Mouse (Mus musculus) neural tube, embryonic 12.5 days (tissue): ENCODE measurements around the gene 1700016C15Rik. TPM values are rescaled to one million over a fixed set of nuclear protein-coding genes. Genes with fewer than 3 reads are reported as not detected.

Source experiments
- ATAC-seq: fragments of 200-750 bp; cut with Nextera tagmentation; 2 replicates; pipeline ENCODE4 v1.8.0; 2017; ENCODE audit warnings: low read depth, mild to moderate bottlenecking, moderate TSS enrichment, moderate library complexity; ENCODE audit not compliant: low FRiP score
- H3K27ac ChIP-seq: fragments of 300-500 bp; sonication (generic); 2 replicates; pipeline ENCODE4 v1.5.1; 2016
- H3K27me3 ChIP-seq: fragments of 300-500 bp; sonication (generic); replicated peaks from 2 replicates; pipeline ENCODE4 v1.6.1; 2016; ENCODE audit warnings: mild to moderate bottlenecking
- H3K36me3 ChIP-seq: fragments of 300-500 bp; sonication (generic); 2 replicates; pipeline ENCODE4 v1.6.1; 2016; ENCODE audit warnings: mild to moderate bottlenecking
- H3K4me1 ChIP-seq: fragments of 300-500 bp; sonication (generic); 2 replicates; pipeline ENCODE4 v1.6.1; 2016
- H3K4me2 ChIP-seq: fragments of 300-500 bp; sonication (generic); replicated peaks from 2 replicates; pipeline ENCODE4 v1.6.1; 2016; ENCODE audit warnings: mild to moderate bottlenecking
- H3K4me3 ChIP-seq: fragments of 300-500 bp; sonication (generic); 2 replicates; pipeline ENCODE4 v1.5.1; 2016
- H3K9ac ChIP-seq: fragments of 300-500 bp; sonication (generic); 2 replicates; pipeline ENCODE4 v1.6.1; 2016; ENCODE audit warnings: mild to moderate bottlenecking
- H3K9me3 ChIP-seq: fragments of 300-500 bp; sonication (generic); 2 replicates; pipeline ENCODE4 v1.6.1; 2016; ENCODE audit warnings: mild to moderate bottlenecking
- WGBS: fragments of 180-500 bp; shearing (Covaris S2); methylation state at CpG from one replicate; pipeline ENCODE4 v1.1.7; 2016; 5-methylcytosine and 5-hydroxymethylcytosine counted together
- polyA plus RNA-seq: library from polyadenylated mRNA; unstranded; fragments of >200 nt; fragmentation: Nextera tagmentation; extraction: Ambion mirVana; gene quantifications from 2 replicates; pipeline ENCODE4 v1.2.1, GENCODE M21; 2016

Gene 1700016C15Rik
- 0.27 TPM in 1 of 2 replicates, not detected in the other for polyA plus RNA-seq

GRCm38 (mm10) chr1:177729043-177730024 is at the start of gene 1700016C15Rik:
TSS of gene 1700016C15Rik (plus strand) at chr1:177729814.
- WGBS: 85% methylated on average over 11 of the region's 11 CpGs
- no peak within 1 kb of the TSS for H3K27ac ChIP-seq
- no peak within 1 kb of the TSS for H3K9ac ChIP-seq
- no peak within 1 kb of the TSS for H3K4me2 ChIP-seq
- peaks cover 5% of the 10 kb centered on the region for H3K9me3 ChIP-seq
- no peak for ATAC-seq
- no peaks in the 10 kb centered on the region for H3K4me1 ChIP-seq
- no peak within 1 kb of the TSS for H3K4me3 ChIP-seq
- H3K36me3 ChIP-seq: no peaks in the 10 kb centered on the region
- no peaks in the 10 kb centered on the region for H3K27me3 ChIP-seq

DNA sequence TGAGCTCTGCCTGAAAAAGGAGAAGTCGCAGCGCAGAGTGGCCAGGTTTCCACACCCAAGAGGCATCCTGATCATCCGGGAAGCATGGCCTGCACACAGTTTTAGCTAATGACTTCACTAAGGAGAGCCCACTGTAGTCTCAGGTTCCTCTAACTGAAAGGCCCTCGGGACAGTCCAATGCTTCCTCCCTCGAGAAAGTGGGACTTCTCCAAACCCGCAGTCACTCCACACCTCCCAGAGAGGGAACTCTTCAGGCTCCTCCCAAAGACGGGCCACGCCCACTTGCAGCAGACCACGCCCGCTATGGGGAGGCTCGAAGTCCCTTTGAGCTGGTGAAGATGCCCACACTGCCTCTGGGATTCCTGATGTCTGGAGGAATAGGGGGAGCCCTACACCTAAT is 48.4 kb upstream of the 1700016C15Rik start:
- H3K27ac ChIP-seq: no peak overlapping the region
- no peak overlapping the region for H3K9ac ChIP-seq
- no peaks in the 10 kb centered on the region for H3K36me3 ChIP-seq
- H3K4me1 ChIP-seq: peaks cover 9% of the 10 kb centered on the region
- H3K4me3 ChIP-seq: no peak overlapping the region
- ATAC-seq: no peak
- H3K27me3 ChIP-seq: no peaks in the 10 kb centered on the region
- WGBS: 85% methylated on average over 11 of the region's 11 CpGs
- H3K9me3 ChIP-seq: no peaks in the 10 kb centered on the region
- H3K4me2 ChIP-seq: no peak overlapping the region

GRCm38 (mm10) chr1:177683931-177684836 is 45.4 kb upstream of the 1700016C15Rik start:
- WGBS: 27% methylated on average over 18 of the region's 18 CpGs
- 0 out of 2 replicates have a peak overlapping the region, but pooled peaks have one; percentile 5 for H3K9ac ChIP-seq
- H3K4me1 ChIP-seq: peaks cover 9% of the 10 kb centered on the region
- no peak overlapping the region for H3K27ac ChIP-seq
- no peak overlapping the region for H3K4me3 ChIP-seq
- no peaks in the 10 kb centered on the region for H3K36me3 ChIP-seq
- ATAC-seq: peak; percentile 85
- H3K27me3 ChIP-seq: no peaks in the 10 kb centered on the region
- H3K4me2 ChIP-seq: peak overlapping the region; percentile 49
- H3K9me3 ChIP-seq: no peaks in the 10 kb centered on the region

DNA sequence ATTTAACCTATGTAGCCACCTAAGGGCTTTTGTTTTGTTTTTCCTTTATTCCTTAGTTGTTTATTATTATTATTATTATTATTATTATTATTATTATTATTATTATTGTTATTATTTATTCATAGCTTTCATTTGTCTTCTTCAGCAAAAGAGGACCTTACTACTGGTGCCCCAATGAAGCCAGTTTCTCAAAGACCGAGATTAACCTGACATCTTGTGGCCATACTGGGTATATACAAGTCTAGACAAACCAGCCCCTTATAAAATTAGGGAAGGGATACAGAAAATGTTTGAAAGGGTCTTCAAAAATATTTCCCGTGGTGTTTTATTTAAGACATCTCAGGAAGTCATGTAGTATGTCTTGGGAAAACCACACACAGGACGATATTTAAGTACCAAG is 44.7 kb upstream of the 1700016C15Rik start:
- peak; percentile 76 for ATAC-seq
- H3K27ac ChIP-seq: no peak overlapping the region
- no peaks in the 10 kb centered on the region for H3K36me3 ChIP-seq
- H3K4me3 ChIP-seq: no peak overlapping the region
- H3K4me1 ChIP-seq: peaks cover 9% of the 10 kb centered on the region
- 12% methylated on average over 3 of the region's 3 CpGs for WGBS
- no peak overlapping the region for H3K9ac ChIP-seq
- H3K4me2 ChIP-seq: no peak overlapping the region
- no peaks in the 10 kb centered on the region for H3K9me3 ChIP-seq
- no peaks in the 10 kb centered on the region for H3K27me3 ChIP-seq

DNA sequence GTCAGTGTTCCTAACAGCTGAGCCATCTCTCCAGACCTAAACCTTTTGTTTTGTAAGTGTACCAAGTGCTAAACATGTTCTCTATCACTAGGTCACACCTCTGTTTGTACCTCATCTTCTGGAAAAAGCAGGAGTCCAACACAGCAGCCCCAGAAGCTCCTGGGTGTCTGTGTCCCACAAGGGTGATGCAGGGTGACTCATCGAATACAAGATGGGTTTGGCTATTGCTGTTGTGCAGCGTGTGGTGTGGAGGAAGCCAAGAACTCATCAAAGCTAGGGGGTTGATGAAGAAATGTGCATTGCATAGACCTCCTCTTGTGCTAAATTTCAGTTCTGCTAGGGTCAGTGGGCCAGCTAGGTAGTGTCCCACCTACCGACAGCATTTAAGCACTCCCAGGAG is 43.5 kb upstream of the 1700016C15Rik start:
- Histone ChIP-seq H3K4me1 (peaks cover 9% of the 10 kb centered on the region), H3K9ac (no peak overlapping the region), H3K4me3 (no peak overlapping the region), H3K36me3 (no peaks in the 10 kb centered on the region), H3K27me3 (no peaks in the 10 kb centered on the region), H3K27ac (no peak overlapping the region), H3K4me2 (no peak overlapping the region), H3K9me3 (no peaks in the 10 kb centered on the region)
- no peak for ATAC-seq
- 80% methylated on average over 3 of the region's 3 CpGs for WGBS

DNA sequence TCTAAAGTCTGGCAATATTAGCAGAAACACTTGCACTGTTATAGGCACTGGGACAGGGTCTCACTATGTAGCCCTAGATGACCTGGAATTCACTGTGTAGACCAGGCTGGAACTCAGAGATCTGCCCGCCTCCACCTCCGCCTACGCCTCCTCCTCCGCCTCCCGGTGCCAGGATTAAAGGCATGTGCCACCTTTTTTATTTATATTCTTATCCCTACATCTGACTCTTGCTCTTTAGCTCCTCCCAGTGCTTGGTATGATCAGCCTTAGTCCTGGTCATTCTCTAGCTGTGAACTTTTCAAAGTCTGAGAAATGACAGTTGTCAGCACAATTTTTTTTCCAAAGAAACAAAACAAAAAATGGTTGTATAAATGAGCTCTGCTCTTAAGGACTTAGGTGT is 42.6 kb upstream of the 1700016C15Rik start:
- WGBS: 82% methylated on average over 5 of the region's 5 CpGs
- ATAC-seq: no peak

DNA sequence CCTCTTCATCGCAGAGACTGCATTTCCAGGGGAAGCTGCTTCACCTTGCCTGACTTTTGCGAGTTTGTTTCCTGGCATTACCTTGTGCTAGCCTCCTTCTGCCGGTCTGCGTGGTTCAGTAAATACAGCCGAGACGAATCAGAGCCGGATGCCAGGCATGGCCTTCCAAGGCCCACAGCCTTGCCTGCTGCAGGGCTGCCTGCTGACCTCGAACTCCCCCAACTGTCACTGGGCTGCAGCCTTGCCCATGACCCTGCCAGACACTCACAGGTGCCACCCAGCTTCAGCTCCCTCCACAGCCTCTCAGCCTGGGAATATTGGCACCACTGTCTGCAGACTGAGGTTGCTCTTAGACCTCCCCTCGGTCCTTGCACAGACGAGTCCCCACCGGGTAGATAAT is 37.1 kb upstream of the 1700016C15Rik start:
- H3K4me1 ChIP-seq: no peaks in the 10 kb centered on the region
- H3K4me2 ChIP-seq: no peak overlapping the region
- H3K9me3 ChIP-seq: no peaks in the 10 kb centered on the region
- ATAC-seq: no peak
- no peaks in the 10 kb centered on the region for H3K36me3 ChIP-seq
- WGBS: 74% methylated on average over 11 of the region's 11 CpGs
- H3K27me3 ChIP-seq: no peaks in the 10 kb centered on the region
- no peak overlapping the region for H3K27ac ChIP-seq
- H3K4me3 ChIP-seq: no peak overlapping the region
- H3K9ac ChIP-seq: no peak overlapping the region

More for the DNA sequence above, 42.6 kb upstream of the 1700016C15Rik start:
- no peak overlapping the region for H3K9ac ChIP-seq
- H3K9me3 ChIP-seq: no peaks in the 10 kb centered on the region
- H3K27ac ChIP-seq: no peak overlapping the region
- no peak overlapping the region for H3K4me2 ChIP-seq
- no peak overlapping the region for H3K4me3 ChIP-seq
- no peaks in the 10 kb centered on the region for H3K27me3 ChIP-seq
- H3K4me1 ChIP-seq: peaks cover 9% of the 10 kb centered on the region
- no peaks in the 10 kb centered on the region for H3K36me3 ChIP-seq

GRCm38 (mm10) chr1:177693486-177694252 is 35.9 kb upstream of the 1700016C15Rik start:
- no peak for ATAC-seq
- WGBS: 80% methylated on average over 9 of the region's 9 CpGs
- Histone ChIP-seq H3K27me3 (no peaks in the 10 kb centered on the region), H3K9me3 (no peaks in the 10 kb centered on the region), H3K4me3 (no peak overlapping the region), H3K36me3 (no peaks in the 10 kb centered on the region), H3K4me2 (no peak overlapping the region), H3K4me1 (no peaks in the 10 kb centered on the region), H3K27ac (no peak overlapping the region), H3K9ac (no peak overlapping the region)

DNA sequence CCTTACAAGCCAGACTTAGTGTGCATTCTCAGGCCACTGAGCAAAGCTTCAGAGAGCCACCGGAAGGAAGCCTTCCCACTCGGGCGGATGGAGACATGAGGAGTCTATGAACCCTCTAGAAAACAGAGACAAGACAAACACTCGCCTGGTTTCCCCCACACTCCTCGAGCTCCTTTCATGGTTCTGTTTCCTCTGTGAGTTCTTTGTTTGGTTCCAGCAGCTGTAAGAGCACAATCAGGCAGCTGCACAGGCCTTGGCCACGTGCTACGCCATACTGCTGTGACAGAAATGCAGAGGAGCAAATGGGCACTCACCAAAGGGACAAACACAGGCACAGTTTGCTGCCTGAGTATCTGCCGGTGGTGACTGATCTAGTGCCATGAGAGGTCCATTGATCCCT is 29.1 kb upstream of the 1700016C15Rik start:
- no peaks in the 10 kb centered on the region; the same call in none of the 2 replicates for H3K4me1 ChIP-seq
- H3K27ac ChIP-seq: no peak overlapping the region
- H3K4me3 ChIP-seq: no peak overlapping the region
- ATAC-seq: no peak
- no peak overlapping the region for H3K9ac ChIP-seq
- H3K4me2 ChIP-seq: no peak overlapping the region
- no peaks in the 10 kb centered on the region for H3K9me3 ChIP-seq
- no peaks in the 10 kb centered on the region for H3K36me3 ChIP-seq
- WGBS: 50% methylated on average over 8 of the region's 8 CpGs
- H3K27me3 ChIP-seq: no peaks in the 10 kb centered on the region

- Histone ChIP-seq H3K9me3 (no peaks in the 10 kb centered on the region), H3K36me3 (no peaks in the 10 kb centered on the region), H3K4me3 (peak overlapping the region; percentile 39), H3K4me2 (peak overlapping the region; percentile 82), H3K4me1 (no peaks in the 10 kb centered on the region; the same call in none of the 2 replicates), H3K27me3 (no peaks in the 10 kb centered on the region), H3K27ac (no peak overlapping the region), H3K9ac (peak overlapping the region; percentile 52; the same call in 1 of the 2 replicates)
- peak; percentile 85 for ATAC-seq
- under 1% methylated on average over 15 of the region's 15 CpGs for WGBS
Measured at GRCm38 (mm10) chr1:177702481-177703146, 27.0 kb upstream of the 1700016C15Rik start.

DNA sequence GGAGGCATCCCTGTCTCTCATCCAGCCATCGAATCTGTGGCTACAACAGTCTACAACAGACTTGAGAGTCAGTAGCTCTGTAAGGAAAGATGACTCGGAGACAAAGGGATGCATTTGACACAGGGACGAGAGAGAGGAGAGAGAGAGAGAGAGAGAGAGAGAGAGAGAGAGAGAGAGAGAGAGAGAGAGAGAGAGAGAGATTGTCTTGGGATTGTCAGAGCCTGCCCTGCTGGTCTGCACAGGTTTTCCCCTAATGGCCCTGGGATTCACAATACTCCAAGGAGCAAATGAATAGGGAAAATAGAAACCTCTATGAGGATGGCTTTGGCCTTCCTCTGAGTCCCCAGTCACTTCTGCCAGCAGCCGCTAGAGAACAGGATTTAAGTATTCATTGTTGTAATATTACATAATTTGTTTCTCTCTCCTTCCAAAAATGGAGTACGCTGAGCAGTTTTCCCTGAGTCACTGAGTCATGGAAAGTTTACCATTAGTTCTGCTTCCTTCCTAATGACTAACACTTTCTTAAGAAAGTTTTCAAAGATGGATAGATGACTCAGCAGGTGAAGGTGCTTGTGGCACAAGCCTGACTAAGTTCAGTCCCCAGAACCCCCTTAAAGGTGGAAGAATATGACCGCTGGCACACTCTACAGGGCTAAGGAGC is 26.3 kb upstream of the 1700016C15Rik start:
- Histone ChIP-seq H3K4me2 (peak overlapping the region; percentile 82), H3K27me3 (no peaks in the 10 kb centered on the region), H3K9ac (no peak overlapping the region), H3K36me3 (no peaks in the 10 kb centered on the region), H3K4me3 (no peak overlapping the region), H3K4me1 (no peaks in the 10 kb centered on the region; the same call in none of the 2 replicates), H3K27ac (no peak overlapping the region), H3K9me3 (no peaks in the 10 kb centered on the region)
- no peak for ATAC-seq
- WGBS: 51% methylated on average over 6 of the region's 6 CpGs
